Mouse (Mus musculus): ENCODE measurements around the gene Olfr988.
"Not testable (repeated sequence)": the region's sequence is repeated elsewhere in the genome, so short reads cannot be mapped to it uniquely, and the experiment has no call there.

Gene Olfr988

GRCm38 (mm10) chr2:85363127-85363526 is at the start of gene Olfr988:
TSS of gene Olfr988 (minus strand) at chr2:85363227.
- DNase-seq (ENCODE audit: low spot score in 2 of 2), result not testable (repeated sequence)

- DNase-seq (ENCODE audit: low spot score in 2 of 2), result no peak
These were observed 46.3 kb upstream of the Olfr988 start, which contains the start of gene Olfr992 for GRCm38 (mm10) chr2:85409369-85409768. TSS of gene Olfr992 (minus strand) at chr2:85409469.

GRCm38 (mm10) chr2:85339972-85340371 is 23.1 kb downstream of the Olfr988 start:
- no peak for DNase-seq (ENCODE audit: low spot score in 2 of 2)

GRCm38 (mm10) chr2:85339215-85339614 is 23.8 kb downstream of the Olfr988 start, which contains the start of gene Olfr987:
TSS of gene Olfr987 (minus strand) at chr2:85339315.
- not testable (repeated sequence) for DNase-seq (ENCODE audit: low spot score in 2 of 2)

- no peak for DNase-seq (ENCODE audit: low spot score in 2 of 2)
These were observed 43.9 kb downstream of the Olfr988 start for GRCm38 (mm10) chr2:85319106-85319505.
